Mouse (Mus musculus) forebrain, embryonic 10.5 days (tissue): ENCODE results near the gene Camk2d. TPM values are rescaled to one million over a fixed set of nuclear protein-coding genes. Genes with fewer than 3 reads are reported as not detected.

ENCODE experiments used
- DNase-seq: peaks from one replicate; pipeline ENCODE4 v3.0.0-alpha.2; 2017; ENCODE audit warnings: low spot score; ENCODE audit errors: extremely low spot score
- H3K27ac ChIP-seq: fragments of 300-500 bp; sonication (generic); 2 replicates; pipeline ENCODE4 v1.5.1; 2016; ENCODE audit warnings: mild to moderate bottlenecking
- H3K27me3 ChIP-seq: fragments of 300-500 bp; sonication (generic); 2 replicates; pipeline ENCODE4 v1.6.1; 2016; ENCODE audit warnings: mild to moderate bottlenecking; ENCODE audit not compliant: poor library complexity, severe bottlenecking
- H3K36me3 ChIP-seq: fragments of 300-500 bp; sonication (generic); replicated peaks from 2 replicates; pipeline ENCODE4 v1.6.1; 2016; ENCODE audit warnings: mild to moderate bottlenecking, moderate library complexity
- H3K4me1 ChIP-seq: fragments of 300-500 bp; sonication (generic); 2 replicates; pipeline ENCODE4 v1.6.1; 2016
- H3K4me3 ChIP-seq: fragments of 300-500 bp; sonication (generic); 2 replicates; pipeline ENCODE4 v1.5.1; 2016; ENCODE audit warnings: mild to moderate bottlenecking, moderate library complexity
- H3K9me3 ChIP-seq: fragments of 300-500 bp; sonication (generic); 2 replicates; pipeline ENCODE4 v1.6.1; 2016; ENCODE audit warnings: mild to moderate bottlenecking, moderate library complexity
- WGBS: fragments of 180-500 bp; shearing (Covaris S2); methylation state at CpG from one replicate; pipeline ENCODE4 v1.1.7; 2016; 5-methylcytosine and 5-hydroxymethylcytosine counted together
- polyA plus RNA-seq: library from polyadenylated mRNA; unstranded; fragments of >200 nt; fragmentation: Nextera tagmentation; extraction: Ambion mirVana; gene quantifications from 2 replicates; pipeline ENCODE4 v1.2.1, GENCODE M21; 2016

Gene Camk2d
- polyA plus RNA-seq, 1 experiment from 2014 or later = 10.3 TPM

GRCm38 (mm10) chr3:126723021-126723449, 126.9 kb downstream of the Camk2d start:
- DNase-seq = no peak
- no peaks in the 10 kb centered on the region for H3K9me3 ChIP-seq
- WGBS = 92% methylated on average over 5 of the region's 5 CpGs
- H3K27ac ChIP-seq = no peak overlapping the region
- no peaks in the 10 kb centered on the region for H3K27me3 ChIP-seq
- H3K4me3 ChIP-seq = no peak overlapping the region
- H3K4me1 ChIP-seq = peaks cover 4% of the 10 kb centered on the region; the same call in 1 of the 2 replicates
- no peaks in the 10 kb centered on the region for H3K36me3 ChIP-seq

- H3K36me3 ChIP-seq = no peaks in the 10 kb centered on the region
- H3K27ac ChIP-seq = no peak overlapping the region
- H3K4me3 ChIP-seq = no peak overlapping the region
- 80% methylated on average over 5 of the region's 5 CpGs for WGBS
- H3K9me3 ChIP-seq = no peaks in the 10 kb centered on the region
- DNase-seq = no peak
- peaks cover 4% of the 10 kb centered on the region; the same call in 1 of the 2 replicates for H3K4me1 ChIP-seq
- H3K27me3 ChIP-seq = no peaks in the 10 kb centered on the region
Observed at GRCm38 (mm10) chr3:126723458-126723857, 127.4 kb downstream of the Camk2d start.

- Histone ChIP-seq H3K27ac (no peak overlapping the region), H3K4me1 (peaks cover 4% of the 10 kb centered on the region; the same call in 1 of the 2 replicates), H3K27me3 (no peaks in the 10 kb centered on the region), H3K36me3 (no peaks in the 10 kb centered on the region), H3K9me3 (no peaks in the 10 kb centered on the region), H3K4me3 (no peak overlapping the region)
- no peak for DNase-seq
- WGBS = 91% methylated on average over 9 of the region's 9 CpGs
Observed at GRCm38 (mm10) chr3:126725647-126726046, 129.5 kb downstream of the Camk2d start.

- no peak overlapping the region for H3K27ac ChIP-seq
- 92% methylated on average over 4 of the region's 4 CpGs for WGBS
- H3K4me3 ChIP-seq = no peak overlapping the region
- DNase-seq = no peak
- H3K4me1 ChIP-seq = peaks cover 4% of the 10 kb centered on the region; the same call in 1 of the 2 replicates
- no peaks in the 10 kb centered on the region for H3K36me3 ChIP-seq
- no peaks in the 10 kb centered on the region for H3K9me3 ChIP-seq
- H3K27me3 ChIP-seq = no peaks in the 10 kb centered on the region
Observed at GRCm38 (mm10) chr3:126727387-126727786, 131.3 kb downstream of the Camk2d start.

- 0 out of 2 replicates have a peak, but pooled peaks cover 3% of the 10 kb centered on the region for H3K4me1 ChIP-seq
- H3K36me3 ChIP-seq = no peaks in the 10 kb centered on the region
- DNase-seq = no peak
- H3K27ac ChIP-seq = no peak overlapping the region
- H3K9me3 ChIP-seq = no peaks in the 10 kb centered on the region
- no peak overlapping the region for H3K4me3 ChIP-seq
- H3K27me3 ChIP-seq = no peaks in the 10 kb centered on the region
- 88% methylated on average over 5 of the region's 5 CpGs for WGBS
Observed at GRCm38 (mm10) chr3:126730411-126730810, 134.3 kb downstream of the Camk2d start.

- no peaks in the 10 kb centered on the region for H3K9me3 ChIP-seq
- H3K27ac ChIP-seq = no peak overlapping the region
- DNase-seq = no peak
- H3K4me3 ChIP-seq = no peak overlapping the region
- H3K36me3 ChIP-seq = no peaks in the 10 kb centered on the region
- H3K4me1 ChIP-seq = 0 out of 2 replicates have a peak, but pooled peaks cover 3% of the 10 kb centered on the region
- WGBS = 91% methylated on average over 2 of the region's 2 CpGs
- no peaks in the 10 kb centered on the region for H3K27me3 ChIP-seq
Observed at GRCm38 (mm10) chr3:126732323-126732722, 136.2 kb downstream of the Camk2d start.

GRCm38 (mm10) chr3:126734533-126734932, 138.4 kb downstream of the Camk2d start:
- Histone ChIP-seq H3K27ac (no peak overlapping the region), H3K4me3 (no peak overlapping the region), H3K27me3 (no peaks in the 10 kb centered on the region), H3K9me3 (no peaks in the 10 kb centered on the region), H3K36me3 (no peaks in the 10 kb centered on the region), H3K4me1 (0 out of 2 replicates have a peak, but pooled peaks cover 3% of the 10 kb centered on the region)
- DNase-seq = no peak
- WGBS = 95% methylated on average over 2 of the region's 2 CpGs

GRCm38 (mm10) chr3:126735211-126735610, 139.1 kb downstream of the Camk2d start:
- no peaks in the 10 kb centered on the region for H3K27me3 ChIP-seq
- H3K27ac ChIP-seq = no peak overlapping the region
- DNase-seq = no peak
- H3K4me3 ChIP-seq = no peak overlapping the region
- no peaks in the 10 kb centered on the region for H3K9me3 ChIP-seq
- no peaks in the 10 kb centered on the region for H3K36me3 ChIP-seq
- WGBS = 79% methylated on average over 5 of the region's 5 CpGs
- 0 out of 2 replicates have a peak, but pooled peaks cover 3% of the 10 kb centered on the region for H3K4me1 ChIP-seq

- DNase-seq = no peak
- Histone ChIP-seq H3K36me3 (no peaks in the 10 kb centered on the region), H3K9me3 (no peaks in the 10 kb centered on the region), H3K4me1 (0 out of 2 replicates have a peak, but pooled peaks cover 3% of the 10 kb centered on the region), H3K4me3 (no peak overlapping the region), H3K27ac (no peak overlapping the region), H3K27me3 (no peaks in the 10 kb centered on the region)
- WGBS = 95% methylated on average over 2 of the region's 2 CpGs
Observed at GRCm38 (mm10) chr3:126737128-126737527, 141.0 kb downstream of the Camk2d start.

- Histone ChIP-seq H3K36me3 (no peaks in the 10 kb centered on the region), H3K9me3 (no peaks in the 10 kb centered on the region), H3K27ac (no peak overlapping the region), H3K4me3 (no peak overlapping the region), H3K27me3 (no peaks in the 10 kb centered on the region), H3K4me1 (peaks cover 10% of the 10 kb centered on the region)
- 89% methylated on average over 1 of the region's 1 CpGs for WGBS
- no peak for DNase-seq
Observed at GRCm38 (mm10) chr3:126740146-126740545, 144.0 kb downstream of the Camk2d start.

- Histone ChIP-seq H3K36me3 (no peaks in the 10 kb centered on the region), H3K4me1 (peaks cover 9% of the 10 kb centered on the region), H3K27me3 (no peaks in the 10 kb centered on the region), H3K9me3 (no peaks in the 10 kb centered on the region), H3K4me3 (no peak overlapping the region), H3K27ac (no peak overlapping the region)
- DNase-seq = no peak
- WGBS = 69% methylated on average over 3 of the region's 3 CpGs
Observed at GRCm38 (mm10) chr3:126744432-126745133, 148.5 kb downstream of the Camk2d start.

GRCm38 (mm10) chr3:126746148-126746803, 150.2 kb downstream of the Camk2d start:
- H3K27ac ChIP-seq = no peak overlapping the region
- no peak for DNase-seq

GRCm38 (mm10) chr3:126747628-126748027, 151.5 kb downstream of the Camk2d start:
- Histone ChIP-seq H3K27ac (no peak overlapping the region), H3K4me3 (no peak overlapping the region), H3K36me3 (no peaks in the 10 kb centered on the region), H3K9me3 (no peaks in the 10 kb centered on the region), H3K4me1 (peaks cover 9% of the 10 kb centered on the region), H3K27me3 (no peaks in the 10 kb centered on the region)
- DNase-seq = no peak
- WGBS = 90% methylated on average over 3 of the region's 3 CpGs

More at GRCm38 (mm10) chr3:126746148-126746803, 150.2 kb downstream of the Camk2d start:
- Histone ChIP-seq H3K36me3 (no peaks in the 10 kb centered on the region), H3K9me3 (no peaks in the 10 kb centered on the region), H3K27me3 (no peaks in the 10 kb centered on the region), H3K4me3 (no peak overlapping the region), H3K4me1 (peaks cover 9% of the 10 kb centered on the region)
- 89% methylated on average over 11 of the region's 11 CpGs for WGBS
